Mouse (Mus musculus): Measurements from ENCODE around the gene Osbpl3. TPM values are rescaled to one million over a fixed set of nuclear protein-coding genes. Genes with fewer than 3 reads are reported as not detected.

Gene Osbpl3
- total and polyA plus RNA-seq, 2 experiments from 2014 or later, result 3.6 to 5.6 TPM

- 49% methylated on average over 9 of the region's 9 CpGs for WGBS
- Histone ChIP-seq H3K4me3 (ENCODE audit: low read length) (no peak overlapping the region), H3K27ac (no peak overlapping the region), H3K9ac (replicated peaks; ENCODE audit: low read length) (no peak overlapping the region), H3K9me3 (ENCODE audit: low read length) (no peaks in the 10 kb centered on the region), H3K4me1 (ENCODE audit: insufficient read depth, low read length) (no peaks in the 10 kb centered on the region), H3K27me3 (ENCODE audit: insufficient read depth, low read length) (no peaks in the 10 kb centered on the region), H3K4me2 (ENCODE audit: low read depth, low read length) (no peak overlapping the region), H3K36me3 (ENCODE audit: insufficient read depth, low read length) (no peaks in the 10 kb centered on the region)
- DNase-seq (ENCODE audit: low spot score), result peak; percentile 27
- TF ChIP-seq CTCF (IDR thresholded peaks at IDR 0.05; ENCODE audit: low read depth), result no peak
- 0 out of 2 replicates have a peak, but pooled peaks have one; percentile 5 for ATAC-seq
These were observed 33.4 kb upstream of the Osbpl3 start for GRCm38 (mm10) chr6:50489380-50489779.

DNA sequence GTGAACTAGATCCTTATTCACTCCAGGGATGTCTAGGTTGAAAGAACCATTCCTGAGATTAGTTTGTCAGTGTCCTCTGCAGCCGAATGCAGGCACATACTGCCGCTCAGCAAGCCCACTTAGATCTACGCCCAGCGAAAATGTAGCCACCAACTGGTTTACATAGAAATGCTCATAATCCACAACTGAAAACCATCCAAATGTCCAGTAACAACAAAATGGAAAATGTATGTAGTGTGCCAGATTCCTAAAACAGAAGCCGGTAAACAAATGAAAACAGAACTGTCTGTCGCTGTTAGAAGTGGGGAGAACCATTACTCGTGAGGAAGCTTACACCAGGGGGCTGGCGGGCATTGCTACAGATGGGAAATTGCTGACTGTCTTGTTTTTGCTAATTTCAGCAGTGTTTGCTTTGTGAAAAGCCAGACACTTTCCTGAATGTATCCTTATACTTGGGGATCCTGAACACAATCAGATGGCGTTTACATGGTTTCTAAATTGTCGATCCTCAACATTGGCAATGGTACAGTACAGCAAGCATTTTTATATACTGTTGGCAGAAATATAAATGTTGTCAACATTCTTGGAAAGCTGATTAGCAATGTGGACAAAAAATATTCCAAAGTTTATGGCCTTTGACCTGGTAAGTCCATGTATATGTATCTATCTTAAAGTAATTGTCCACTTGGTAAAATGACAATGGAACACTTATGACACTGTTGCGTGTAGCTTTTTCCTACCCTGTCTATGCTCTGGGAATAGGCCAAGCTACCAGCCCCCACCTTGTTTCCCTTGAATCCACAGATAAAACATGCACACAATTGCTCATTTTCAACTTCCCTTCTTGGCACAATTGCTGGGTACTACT is 30.3 kb upstream of the Osbpl3 start:
- ATAC-seq (no peak), DNase-seq (ENCODE audit: low spot score) (no peak)
- no peak overlapping the region for H3K4me2 ChIP-seq (ENCODE audit: low read depth, low read length)
- no peak for TF ChIP-seq CTCF (IDR thresholded peaks at IDR 0.05; ENCODE audit: low read depth)
- no peaks in the 10 kb centered on the region for H3K27me3 ChIP-seq (ENCODE audit: insufficient read depth, low read length)
- H3K9ac ChIP-seq (replicated peaks; ENCODE audit: low read length), result no peak overlapping the region
- no peak overlapping the region for H3K27ac ChIP-seq
- WGBS, result 81% methylated on average over 11 of the region's 11 CpGs
- no peak overlapping the region for H3K4me3 ChIP-seq (ENCODE audit: low read length)
- no peaks in the 10 kb centered on the region for H3K36me3 ChIP-seq (ENCODE audit: insufficient read depth, low read length)
- H3K9me3 ChIP-seq (ENCODE audit: low read length), result no peaks in the 10 kb centered on the region
- no peaks in the 10 kb centered on the region for H3K4me1 ChIP-seq (ENCODE audit: insufficient read depth, low read length)

- 82% methylated on average over 3 of the region's 3 CpGs for WGBS
- no peak for TF ChIP-seq CTCF (IDR thresholded peaks at IDR 0.05; ENCODE audit: low read depth)
- no peaks in the 10 kb centered on the region for H3K36me3 ChIP-seq (ENCODE audit: insufficient read depth, low read length)
- DNase-seq (ENCODE audit: low spot score), result no peak
- no peak overlapping the region for H3K4me3 ChIP-seq (ENCODE audit: low read length)
- H3K27ac ChIP-seq, result no peak overlapping the region
- ATAC-seq, result no peak
- H3K4me2 ChIP-seq (ENCODE audit: low read depth, low read length), result no peak overlapping the region
- no peaks in the 10 kb centered on the region for H3K27me3 ChIP-seq (ENCODE audit: insufficient read depth, low read length)
- H3K9ac ChIP-seq (replicated peaks; ENCODE audit: low read length), result no peak overlapping the region
- H3K9me3 ChIP-seq (ENCODE audit: low read length), result no peaks in the 10 kb centered on the region
- no peaks in the 10 kb centered on the region for H3K4me1 ChIP-seq (ENCODE audit: insufficient read depth, low read length)
These were observed 27.4 kb upstream of the Osbpl3 start for GRCm38 (mm10) chr6:50483426-50483825.

DNA sequence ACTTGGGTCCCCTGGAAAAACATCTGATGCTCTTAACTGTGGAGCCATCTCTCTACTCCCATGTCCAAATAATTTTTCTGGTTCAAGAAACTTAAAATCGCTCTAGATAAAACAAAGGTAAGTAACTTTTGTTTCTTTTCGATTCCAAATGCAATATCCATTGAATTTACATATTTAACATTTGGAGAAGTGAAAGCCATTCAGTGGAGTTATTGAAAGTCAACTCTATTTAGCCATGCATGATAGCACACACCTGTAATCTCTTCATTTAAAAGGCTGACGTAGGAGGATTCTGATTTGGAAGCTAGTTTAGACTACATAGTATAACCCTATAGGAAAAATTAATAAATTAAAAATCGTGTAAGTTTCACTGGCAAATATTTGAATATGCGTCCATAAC is 25.5 kb upstream of the Osbpl3 start:
- no peak for DNase-seq (ENCODE audit: low spot score)
- TF ChIP-seq CTCF (IDR thresholded peaks at IDR 0.05; ENCODE audit: low read depth), result no peak
- Histone ChIP-seq H3K4me3 (ENCODE audit: low read length) (no peak overlapping the region), H3K4me1 (ENCODE audit: insufficient read depth, low read length) (no peaks in the 10 kb centered on the region), H3K9me3 (ENCODE audit: low read length) (no peaks in the 10 kb centered on the region), H3K36me3 (ENCODE audit: insufficient read depth, low read length) (no peaks in the 10 kb centered on the region), H3K27me3 (ENCODE audit: insufficient read depth, low read length) (no peaks in the 10 kb centered on the region), H3K27ac (no peak overlapping the region), H3K9ac (replicated peaks; ENCODE audit: low read length) (no peak overlapping the region), H3K4me2 (ENCODE audit: low read depth, low read length) (no peak overlapping the region)
- no peak for ATAC-seq
- WGBS, result 88% methylated on average over 5 of the region's 5 CpGs

DNA sequence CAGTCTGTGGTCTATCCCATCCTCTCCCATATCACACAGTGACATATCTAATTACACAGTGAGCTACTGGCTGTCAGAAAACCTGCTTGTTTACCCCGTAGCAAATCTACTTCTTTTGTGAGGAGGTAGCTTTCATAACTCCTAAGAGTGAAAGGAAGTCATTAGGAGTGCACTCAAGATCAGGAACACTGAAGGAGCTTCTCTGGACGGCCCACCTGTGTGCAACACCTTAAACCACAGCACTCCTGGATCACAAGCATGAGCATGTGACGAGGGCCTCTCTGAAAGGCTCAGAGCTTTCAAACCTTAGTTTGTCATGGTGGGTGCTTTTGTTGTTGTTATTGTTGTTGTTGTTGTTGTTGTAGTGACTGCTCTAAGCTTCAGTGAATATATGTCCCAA is 10.4 kb upstream of the Osbpl3 start:
- no peak for ATAC-seq
- WGBS, result 85% methylated on average over 3 of the region's 3 CpGs

GRCm38 (mm10) chr6:50464690-50465485 is 8.9 kb upstream of the Osbpl3 start:
- no peaks in the 10 kb centered on the region for H3K9me3 ChIP-seq (ENCODE audit: low read length)
- ATAC-seq (no peak), DNase-seq (ENCODE audit: low spot score) (no peak)
- 86% methylated on average over 9 of the region's 9 CpGs for WGBS
- no peak overlapping the region for H3K4me3 ChIP-seq (ENCODE audit: low read length)
- no peak overlapping the region for H3K4me2 ChIP-seq (ENCODE audit: low read depth, low read length)
- H3K27ac ChIP-seq, result no peak overlapping the region
- H3K9ac ChIP-seq (replicated peaks; ENCODE audit: low read length), result no peak overlapping the region
- no peak for TF ChIP-seq CTCF (IDR thresholded peaks at IDR 0.05; ENCODE audit: low read depth)
- H3K36me3 ChIP-seq (ENCODE audit: insufficient read depth, low read length), result no peaks in the 10 kb centered on the region
- no peaks in the 10 kb centered on the region for H3K4me1 ChIP-seq (ENCODE audit: insufficient read depth, low read length)
- H3K27me3 ChIP-seq (ENCODE audit: insufficient read depth, low read length), result no peaks in the 10 kb centered on the region

More for the DNA sequence above, 10.4 kb upstream of the Osbpl3 start:
- no peak overlapping the region for H3K9ac ChIP-seq (replicated peaks; ENCODE audit: low read length)
- H3K27ac ChIP-seq, result no peak overlapping the region
- no peak for TF ChIP-seq CTCF (IDR thresholded peaks at IDR 0.05; ENCODE audit: low read depth)
- H3K27me3 ChIP-seq (ENCODE audit: insufficient read depth, low read length), result no peaks in the 10 kb centered on the region
- no peaks in the 10 kb centered on the region for H3K4me1 ChIP-seq (ENCODE audit: insufficient read depth, low read length)
- H3K4me3 ChIP-seq (ENCODE audit: low read length), result no peak overlapping the region
- no peak overlapping the region for H3K4me2 ChIP-seq (ENCODE audit: low read depth, low read length)
- H3K9me3 ChIP-seq (ENCODE audit: low read length), result no peaks in the 10 kb centered on the region
- H3K36me3 ChIP-seq (ENCODE audit: insufficient read depth, low read length), result no peaks in the 10 kb centered on the region
- no peak for DNase-seq (ENCODE audit: low spot score)

Measured in hindbrain, postnatal 0 days (tissue).